Mouse (Mus musculus): ENCODE measurements around the gene Med12l. TPM values are rescaled to one million over a fixed set of nuclear protein-coding genes. Genes with fewer than 3 reads are reported as not detected.

The Med12l gene
- polyA plus RNA-seq, 1 experiment from 2014 or later, result 3.5 TPM

DNA sequence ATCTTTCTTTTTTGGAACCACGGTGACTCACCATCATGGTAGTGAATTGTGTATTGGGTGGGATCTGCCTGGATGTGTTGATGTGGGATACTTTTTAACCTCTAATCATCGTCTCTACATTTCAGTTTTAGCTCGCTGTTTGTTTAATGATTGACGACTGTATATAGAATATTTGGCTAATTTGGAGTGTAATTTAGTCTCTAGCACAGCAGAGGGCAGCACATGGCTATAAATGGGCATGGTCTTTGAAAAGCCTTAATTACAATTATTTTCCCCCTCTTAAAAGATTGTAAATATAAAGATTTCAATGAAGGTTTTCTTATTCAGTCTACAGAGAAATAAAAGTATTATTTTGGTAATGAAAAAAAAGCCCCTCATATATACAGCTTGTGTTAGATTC is 71.7 kb downstream of the Med12l start:
- Histone ChIP-seq H3K4me1 (ENCODE audit: control insufficient read depth, insufficient read depth, low read length) (no peaks in the 10 kb centered on the region), H3K9me3 (ENCODE audit: control insufficient read depth, low read length) (no peaks in the 10 kb centered on the region), H3K27me3 (ENCODE audit: control insufficient read depth, insufficient read depth, low read length) (no peaks in the 10 kb centered on the region), H3K9ac (ENCODE audit: low read length) (no peak overlapping the region), H3K36me3 (ENCODE audit: control insufficient read depth, insufficient read depth, low read length) (no peaks in the 10 kb centered on the region), H3K27ac (ENCODE audit: low read depth, low read length) (no peak overlapping the region), H3K4me3 (ENCODE audit: low read depth, low read length) (no peak overlapping the region), H3K4me2 (ENCODE audit: low read depth) (no peak overlapping the region)
- ATAC-seq (ENCODE audit: insufficient read depth, low FRiP score, low TSS enrichment) (no peak), DNase-seq (ENCODE audit: low spot score) (no peak)
- 67% methylated on average over 4 of the region's 4 CpGs for WGBS

DNA sequence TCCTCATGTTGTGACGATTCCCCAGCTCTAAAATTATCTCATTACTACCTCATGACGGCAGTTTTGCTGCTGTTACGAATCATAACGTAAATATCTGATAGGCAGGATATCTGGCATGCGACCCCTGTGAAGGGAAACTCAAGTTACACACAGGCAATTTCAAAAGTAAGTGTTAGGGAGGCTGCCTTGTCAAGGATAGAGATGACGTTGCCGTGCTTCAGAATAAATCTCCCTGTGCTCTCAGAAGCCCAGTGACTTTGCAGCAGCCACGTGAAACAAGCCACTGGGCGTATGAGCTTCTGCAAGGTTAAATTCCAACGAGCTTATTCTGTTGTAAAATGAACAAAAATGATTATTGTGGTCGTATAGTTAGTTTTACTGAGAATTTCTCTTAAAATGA is 73.0 kb downstream of the Med12l start:
- no peak for DNase-seq (ENCODE audit: low spot score)
- Histone ChIP-seq H3K27ac (ENCODE audit: low read depth, low read length) (no peak overlapping the region), H3K36me3 (ENCODE audit: control insufficient read depth, insufficient read depth, low read length) (no peaks in the 10 kb centered on the region), H3K27me3 (ENCODE audit: control insufficient read depth, insufficient read depth, low read length) (no peaks in the 10 kb centered on the region), H3K4me1 (ENCODE audit: control insufficient read depth, insufficient read depth, low read length) (no peaks in the 10 kb centered on the region), H3K9ac (ENCODE audit: low read length) (no peak overlapping the region), H3K9me3 (ENCODE audit: control insufficient read depth, low read length) (no peaks in the 10 kb centered on the region), H3K4me3 (ENCODE audit: low read depth, low read length) (no peak overlapping the region), H3K4me2 (ENCODE audit: low read depth) (no peak overlapping the region)
- ATAC-seq (ENCODE audit: insufficient read depth, low FRiP score, low TSS enrichment), result no peak
- 85% methylated on average over 11 of the region's 11 CpGs for WGBS

DNA sequence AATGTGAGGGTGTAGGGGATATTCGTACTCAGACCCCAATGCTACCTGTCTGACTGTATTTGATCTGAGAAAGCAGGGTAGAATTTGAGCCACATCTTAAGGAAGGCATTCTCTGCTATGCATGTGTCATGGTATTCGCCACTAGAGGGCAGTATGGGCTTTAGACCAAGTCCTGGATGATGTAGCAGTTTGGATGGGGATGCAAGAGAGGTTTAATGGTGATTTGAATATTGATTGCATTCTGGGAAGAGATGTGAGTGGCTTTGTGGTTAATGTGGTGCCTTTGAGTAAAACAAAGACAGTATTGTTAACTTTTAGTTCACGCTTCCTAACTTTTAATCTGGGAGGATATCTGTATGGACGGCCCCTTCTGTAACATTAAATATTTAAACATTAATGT is 73.7 kb downstream of the Med12l start:
- H3K4me2 ChIP-seq (ENCODE audit: low read depth), result no peak overlapping the region
- no peak overlapping the region for H3K9ac ChIP-seq (ENCODE audit: low read length)
- H3K4me1 ChIP-seq (ENCODE audit: control insufficient read depth, insufficient read depth, low read length), result no peaks in the 10 kb centered on the region
- no peaks in the 10 kb centered on the region for H3K36me3 ChIP-seq (ENCODE audit: control insufficient read depth, insufficient read depth, low read length)
- 49% methylated on average over 4 of the region's 4 CpGs for WGBS
- no peak overlapping the region for H3K4me3 ChIP-seq (ENCODE audit: low read depth, low read length)
- DNase-seq (ENCODE audit: low spot score), result peak; percentile 58
- H3K27me3 ChIP-seq (ENCODE audit: control insufficient read depth, insufficient read depth, low read length), result no peaks in the 10 kb centered on the region
- H3K27ac ChIP-seq (ENCODE audit: low read depth, low read length), result no peak overlapping the region
- ATAC-seq (ENCODE audit: insufficient read depth, low FRiP score, low TSS enrichment), result peak; percentile 58
- no peaks in the 10 kb centered on the region for H3K9me3 ChIP-seq (ENCODE audit: control insufficient read depth, low read length)

DNA sequence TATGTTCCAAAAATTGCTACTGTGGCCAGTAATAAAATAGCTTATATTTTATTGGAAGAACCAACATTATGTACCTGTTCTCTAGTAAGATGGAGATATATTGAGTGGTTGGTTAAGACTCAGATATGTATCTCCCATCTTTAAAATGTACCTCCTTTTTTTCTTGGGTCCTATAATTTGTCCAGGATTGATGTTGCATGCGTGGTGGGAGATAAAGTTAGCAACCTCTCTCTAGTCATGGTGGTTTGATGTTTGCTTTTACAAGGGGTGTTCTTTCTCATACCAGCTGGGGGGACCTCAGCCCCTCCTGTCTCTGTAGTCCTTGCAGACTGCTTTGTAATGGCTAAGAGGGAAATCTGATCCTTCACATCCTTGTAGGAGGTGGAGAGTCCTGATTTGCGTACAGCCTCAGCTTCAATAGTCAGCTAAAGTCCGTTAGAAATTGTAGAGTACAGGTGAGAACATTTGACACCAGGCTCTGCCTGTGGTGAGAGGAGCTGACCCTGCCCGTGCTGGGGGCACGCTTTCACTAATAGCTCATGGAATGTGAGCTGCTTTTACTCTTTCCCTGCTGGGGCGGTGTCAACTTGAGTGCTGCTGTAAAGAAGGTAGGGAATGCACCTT is 74.8 kb downstream of the Med12l start:
- 14% methylated on average over 6 of the region's 6 CpGs for WGBS
- H3K4me3 ChIP-seq (ENCODE audit: low read depth, low read length), result no peak overlapping the region
- H3K9me3 ChIP-seq (ENCODE audit: control insufficient read depth, low read length), result no peaks in the 10 kb centered on the region
- no peaks in the 10 kb centered on the region for H3K4me1 ChIP-seq (ENCODE audit: control insufficient read depth, insufficient read depth, low read length)
- DNase-seq (ENCODE audit: low spot score), result no peak
- no peak overlapping the region for H3K4me2 ChIP-seq (ENCODE audit: low read depth)
- no peaks in the 10 kb centered on the region for H3K36me3 ChIP-seq (ENCODE audit: control insufficient read depth, insufficient read depth, low read length)
- no peaks in the 10 kb centered on the region for H3K27me3 ChIP-seq (ENCODE audit: control insufficient read depth, insufficient read depth, low read length)
- ATAC-seq (ENCODE audit: insufficient read depth, low FRiP score, low TSS enrichment), result no peak
- no peak overlapping the region for H3K27ac ChIP-seq (ENCODE audit: low read depth, low read length)
- H3K9ac ChIP-seq (ENCODE audit: low read length), result no peak overlapping the region

DNA sequence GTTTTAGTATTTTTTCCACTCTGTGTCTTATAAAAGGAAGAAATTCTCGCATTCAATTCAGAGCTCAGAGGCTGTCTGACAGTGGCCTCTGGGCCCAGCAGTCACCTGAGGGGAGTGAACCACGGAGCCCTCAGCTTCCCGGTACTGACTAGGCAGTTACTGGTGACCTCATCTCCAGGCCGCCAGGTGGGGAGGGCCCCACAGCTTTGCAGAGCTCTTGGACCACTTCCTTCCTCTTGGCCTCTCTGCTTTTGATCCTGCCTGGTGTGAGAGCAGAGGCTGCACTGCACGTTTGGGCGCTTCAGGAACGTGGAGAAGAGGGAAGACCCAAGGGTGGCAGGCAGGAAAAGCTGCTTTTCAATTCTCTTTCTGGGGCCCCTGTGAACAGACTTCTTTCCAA is 75.3 kb downstream of the Med12l start:
- H3K4me1 ChIP-seq (ENCODE audit: control insufficient read depth, insufficient read depth, low read length), result no peaks in the 10 kb centered on the region
- H3K4me3 ChIP-seq (ENCODE audit: low read depth, low read length), result no peak overlapping the region
- DNase-seq (ENCODE audit: low spot score) (no peak), ATAC-seq (ENCODE audit: insufficient read depth, low FRiP score, low TSS enrichment) (no peak)
- H3K4me2 ChIP-seq (ENCODE audit: low read depth), result no peak overlapping the region
- H3K27me3 ChIP-seq (ENCODE audit: control insufficient read depth, insufficient read depth, low read length), result no peaks in the 10 kb centered on the region
- H3K9me3 ChIP-seq (ENCODE audit: control insufficient read depth, low read length), result no peaks in the 10 kb centered on the region
- 12% methylated on average over 7 of the region's 7 CpGs for WGBS
- no peak overlapping the region for H3K27ac ChIP-seq (ENCODE audit: low read depth, low read length)
- no peak overlapping the region for H3K9ac ChIP-seq (ENCODE audit: low read length)
- no peaks in the 10 kb centered on the region for H3K36me3 ChIP-seq (ENCODE audit: control insufficient read depth, insufficient read depth, low read length)

DNA sequence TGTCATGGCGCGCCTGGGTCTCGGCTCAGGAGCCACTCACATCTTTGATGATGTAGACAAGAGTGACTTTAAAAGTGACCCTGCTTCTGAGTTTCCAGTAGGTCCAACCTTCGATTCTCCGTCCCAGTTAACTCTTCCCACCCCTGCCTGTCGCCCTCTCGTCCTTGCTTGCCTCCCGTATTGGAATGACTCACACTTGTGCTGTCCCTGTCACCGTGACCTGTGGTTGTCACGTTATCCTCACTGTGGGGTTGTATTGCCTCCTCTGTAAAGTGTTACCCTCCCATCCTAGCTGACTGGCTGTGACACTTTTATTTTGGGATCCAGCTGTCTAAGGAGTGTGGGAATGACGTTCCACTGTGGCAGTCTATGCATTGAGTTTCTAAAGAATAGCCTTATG is 87.1 kb downstream of the Med12l start:
- H3K9me3 ChIP-seq (ENCODE audit: control insufficient read depth, low read length), result no peaks in the 10 kb centered on the region
- no peaks in the 10 kb centered on the region for H3K27me3 ChIP-seq (ENCODE audit: control insufficient read depth, insufficient read depth, low read length)
- DNase-seq (ENCODE audit: low spot score) (no peak), ATAC-seq (ENCODE audit: insufficient read depth, low FRiP score, low TSS enrichment) (no peak)
- 76% methylated on average over 11 of the region's 11 CpGs for WGBS
- H3K27ac ChIP-seq (ENCODE audit: low read depth, low read length), result no peak overlapping the region
- no peak overlapping the region for H3K4me2 ChIP-seq (ENCODE audit: low read depth)
- H3K4me3 ChIP-seq (ENCODE audit: low read depth, low read length), result no peak overlapping the region
- H3K36me3 ChIP-seq (ENCODE audit: control insufficient read depth, insufficient read depth, low read length), result no peaks in the 10 kb centered on the region
- no peaks in the 10 kb centered on the region for H3K4me1 ChIP-seq (ENCODE audit: control insufficient read depth, insufficient read depth, low read length)
- no peak overlapping the region for H3K9ac ChIP-seq (ENCODE audit: low read length)

DNA sequence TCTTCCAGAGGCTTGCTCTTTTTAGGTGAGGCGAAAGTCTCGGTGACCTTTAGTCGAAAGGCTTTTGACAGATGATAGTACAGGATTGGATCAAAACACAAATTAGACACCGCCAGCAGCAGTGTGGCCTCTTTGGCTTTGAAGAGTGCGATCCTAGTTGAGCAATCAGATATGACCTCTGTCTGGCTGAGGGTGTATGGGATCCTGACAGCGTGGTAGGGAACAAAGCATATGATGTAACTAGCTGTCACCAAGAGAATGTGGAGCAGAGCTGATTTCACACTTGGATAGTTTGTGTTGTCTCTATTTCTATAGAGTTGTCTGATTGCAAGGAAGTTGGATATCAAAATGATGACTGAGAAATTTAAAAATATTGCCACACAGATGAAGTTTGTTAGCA is 91.8 kb downstream of the Med12l start:
- 84% methylated on average over 6 of the region's 6 CpGs for WGBS
- no peak for ATAC-seq (ENCODE audit: insufficient read depth, low FRiP score, low TSS enrichment)

DNA sequence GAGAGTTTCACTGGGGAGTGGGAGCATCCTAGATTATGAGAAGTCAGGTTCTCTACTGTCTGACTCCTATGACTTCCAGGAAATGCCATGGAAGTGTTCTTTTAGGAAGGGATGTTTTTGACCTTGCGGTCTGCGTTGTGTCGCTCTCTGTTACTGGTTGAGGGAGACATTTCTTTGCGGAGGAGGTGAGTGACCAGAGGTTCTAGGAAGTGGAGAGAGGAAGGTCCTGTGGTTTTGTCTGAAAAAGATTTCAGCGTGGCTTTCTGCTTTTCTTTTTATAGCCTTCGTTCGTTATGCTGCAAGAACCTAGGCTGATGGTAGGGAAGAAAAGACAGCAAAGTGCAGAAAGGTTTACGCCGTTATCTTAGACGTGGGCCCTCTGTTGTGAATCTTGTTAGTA is 92.9 kb downstream of the Med12l start:
- Histone ChIP-seq H3K9ac (ENCODE audit: low read length) (no peak overlapping the region), H3K4me3 (ENCODE audit: low read depth, low read length) (no peak overlapping the region), H3K36me3 (ENCODE audit: control insufficient read depth, insufficient read depth, low read length) (no peaks in the 10 kb centered on the region), H3K9me3 (ENCODE audit: control insufficient read depth, low read length) (no peaks in the 10 kb centered on the region), H3K27me3 (ENCODE audit: control insufficient read depth, insufficient read depth, low read length) (no peaks in the 10 kb centered on the region), H3K4me2 (ENCODE audit: low read depth) (no peak overlapping the region), H3K27ac (ENCODE audit: low read depth, low read length) (no peak overlapping the region), H3K4me1 (ENCODE audit: control insufficient read depth, insufficient read depth, low read length) (no peaks in the 10 kb centered on the region)
- WGBS, result 87% methylated on average over 10 of the region's 10 CpGs
- ATAC-seq (ENCODE audit: insufficient read depth, low FRiP score, low TSS enrichment) (no peak), DNase-seq (ENCODE audit: low spot score) (no peak)

More for the DNA sequence above, 91.8 kb downstream of the Med12l start:
- Histone ChIP-seq H3K4me1 (ENCODE audit: control insufficient read depth, insufficient read depth, low read length) (no peaks in the 10 kb centered on the region), H3K9me3 (ENCODE audit: control insufficient read depth, low read length) (no peaks in the 10 kb centered on the region), H3K9ac (ENCODE audit: low read length) (no peak overlapping the region), H3K36me3 (ENCODE audit: control insufficient read depth, insufficient read depth, low read length) (no peaks in the 10 kb centered on the region), H3K4me2 (ENCODE audit: low read depth) (no peak overlapping the region), H3K4me3 (ENCODE audit: low read depth, low read length) (no peak overlapping the region), H3K27me3 (ENCODE audit: control insufficient read depth, insufficient read depth, low read length) (no peaks in the 10 kb centered on the region), H3K27ac (ENCODE audit: low read depth, low read length) (no peak overlapping the region)
- no peak for DNase-seq (ENCODE audit: low spot score)

DNA sequence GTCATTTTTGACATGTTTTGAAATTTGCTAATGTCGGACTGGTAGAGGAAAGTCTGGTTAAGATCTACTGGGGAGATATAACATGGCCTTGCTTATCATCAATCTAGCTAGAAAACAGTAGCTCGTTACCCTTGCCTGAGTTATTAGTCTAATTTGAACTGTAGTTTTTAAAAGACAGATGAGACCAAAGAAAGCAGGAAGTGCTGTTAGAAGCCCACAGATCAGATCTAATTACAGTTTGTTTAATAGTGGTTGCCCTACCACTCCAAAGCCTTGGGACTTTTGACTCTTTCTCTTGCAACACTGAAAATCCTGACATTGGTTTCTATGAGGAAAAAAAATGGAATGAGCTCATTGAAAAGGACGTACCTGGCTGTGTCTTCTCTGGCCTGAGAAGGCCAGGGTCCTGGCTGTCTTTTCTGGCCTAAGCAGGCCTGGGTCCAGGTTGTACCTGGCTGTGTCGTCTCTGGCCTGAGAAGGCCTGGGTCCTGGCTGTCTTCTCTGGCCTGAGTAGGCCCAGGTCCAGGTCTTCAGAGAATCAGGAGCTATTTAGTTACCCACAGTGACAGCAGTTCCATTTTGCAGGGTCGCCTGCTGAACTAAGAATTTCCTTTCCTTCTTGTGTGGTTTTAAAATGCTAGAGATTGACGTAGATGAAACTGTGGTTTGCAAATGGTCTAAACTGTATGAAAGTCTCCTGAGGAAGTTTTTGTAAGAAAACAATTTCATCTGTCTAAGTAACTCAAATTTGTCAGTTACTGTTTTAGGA is 95.8 kb downstream of the Med12l start, which contains the start of gene Gpr171:
TSS of gene Gpr171 (minus strand) at position 604 of the 769 bp plus-strand sequence.
- no peaks in the 10 kb centered on the region for H3K36me3 ChIP-seq (ENCODE audit: control insufficient read depth, insufficient read depth, low read length)
- H3K27ac ChIP-seq (ENCODE audit: low read depth, low read length), result no peak within 1 kb of the TSS
- H3K9ac ChIP-seq (ENCODE audit: low read length), result no peak within 1 kb of the TSS
- ATAC-seq (ENCODE audit: insufficient read depth, low FRiP score, low TSS enrichment) (no peak), DNase-seq (ENCODE audit: low spot score) (no peak)
- no peak within 1 kb of the TSS for H3K4me2 ChIP-seq (ENCODE audit: low read depth)
- no peaks in the 10 kb centered on the region for H3K4me1 ChIP-seq (ENCODE audit: control insufficient read depth, insufficient read depth, low read length)
- no peak within 1 kb of the TSS for H3K4me3 ChIP-seq (ENCODE audit: low read depth, low read length)
- H3K27me3 ChIP-seq (ENCODE audit: control insufficient read depth, insufficient read depth, low read length), result no peaks in the 10 kb centered on the region
- H3K9me3 ChIP-seq (ENCODE audit: control insufficient read depth, low read length), result no peaks in the 10 kb centered on the region
- WGBS, result 85% methylated on average over 6 of the region's 6 CpGs
